Mouse (Mus musculus) CD8-positive naive resting alpha-beta T cell, adult 2 months (primary cell): ENCODE data around the gene Prorsd1.
A peak's percentile ranks its signal among the peaks of the same experiment; 100 is the strongest.
"Not testable (repeated sequence)": the region's sequence is repeated elsewhere in the genome, so short reads cannot be mapped to it uniquely, and the experiment has no call there.

Experiments
- DNase-seq, 2 experiments: peaks; one replicate each; pipeline ENCODE4 v3.0.0; 2022; ENCODE audit warnings: low read depth in 2 of 2, low spot score in 2 of 2

Prorsd1 gene

GRCm38 (mm10) chr11:29514682-29515412 is at the start of gene Prorsd1:
Prorsd1 (minus strand) TSS chr11:29515033.
- DNase-seq: peak; percentile 80 to 89

DNA sequence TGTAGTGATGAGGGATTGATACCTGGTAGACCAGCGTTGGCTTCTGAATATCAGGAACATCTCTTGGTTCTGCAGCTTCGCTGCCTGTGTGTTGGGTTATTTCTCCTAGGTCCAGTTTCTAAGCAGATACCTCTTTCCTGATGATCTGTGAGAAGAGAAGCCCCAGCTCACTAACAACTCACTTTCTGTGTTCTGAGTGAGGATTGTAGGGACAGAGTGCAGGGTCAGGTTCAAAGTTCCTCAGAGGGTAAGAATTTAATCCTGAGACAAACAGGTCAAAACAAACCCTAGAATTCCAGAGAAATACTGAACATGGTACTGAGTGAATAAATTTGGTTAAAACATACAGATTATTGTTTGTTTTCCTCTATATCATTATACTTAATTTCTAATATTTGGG is 48.6 kb upstream of the Prorsd1 start:
- no peak for DNase-seq

DNA sequence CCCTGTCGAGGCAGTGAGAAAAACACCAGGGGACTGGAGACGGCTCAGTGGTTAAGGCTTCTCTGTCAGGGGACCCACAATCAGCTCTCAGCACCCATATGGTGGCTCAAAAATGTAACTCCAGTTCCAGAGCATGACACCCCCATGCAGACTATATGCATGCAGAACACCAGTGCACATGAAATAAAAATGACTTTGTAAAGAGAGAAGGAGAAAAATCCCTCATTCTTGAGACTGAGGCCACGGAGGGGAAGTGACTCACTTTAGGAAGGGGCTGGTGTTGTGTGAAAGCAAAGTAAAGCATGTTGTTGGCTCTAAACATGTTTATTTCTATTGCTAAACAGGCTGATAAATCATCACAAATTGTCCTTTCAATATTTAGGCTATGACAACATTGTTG is 46.2 kb upstream of the Prorsd1 start:
- no peak for DNase-seq

DNA sequence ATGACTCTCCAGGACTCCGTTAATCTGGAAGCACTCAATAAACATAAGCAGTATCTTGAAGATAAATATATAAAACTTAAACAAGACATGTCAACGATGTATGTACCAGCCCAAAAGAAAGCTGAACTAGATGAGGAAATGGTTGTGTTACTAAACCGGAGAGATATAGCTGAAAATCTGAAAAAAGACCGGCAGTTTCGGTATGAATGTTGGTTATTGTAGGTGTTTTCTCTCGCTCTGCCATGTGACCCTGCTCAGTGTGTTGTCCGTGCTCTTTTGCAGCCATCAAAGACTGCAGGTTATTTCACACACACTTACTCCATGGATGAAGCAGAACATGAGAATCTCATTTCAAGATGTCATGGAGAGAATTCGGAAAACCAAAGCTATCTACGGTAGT is 45.6 kb upstream of the Prorsd1 start:
- DNase-seq: no peak

DNA sequence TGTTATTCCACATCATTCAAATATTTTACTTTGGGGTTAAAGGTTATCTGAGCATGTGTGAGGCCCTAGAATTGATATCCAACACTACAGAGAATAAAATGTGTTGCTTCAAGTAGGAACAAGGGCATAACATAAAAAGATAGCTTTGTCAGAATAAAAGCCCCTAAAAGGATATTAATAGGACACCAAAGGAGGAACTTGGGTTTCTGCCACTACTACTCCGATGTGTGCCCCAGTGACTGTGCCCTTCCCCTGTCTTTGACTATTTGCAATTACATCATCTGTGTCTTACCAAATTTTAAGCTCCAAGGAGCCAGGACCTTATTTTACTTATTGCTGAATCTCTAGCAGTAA is 34.6 kb upstream of the Prorsd1 start:
- no peak for DNase-seq

DNA sequence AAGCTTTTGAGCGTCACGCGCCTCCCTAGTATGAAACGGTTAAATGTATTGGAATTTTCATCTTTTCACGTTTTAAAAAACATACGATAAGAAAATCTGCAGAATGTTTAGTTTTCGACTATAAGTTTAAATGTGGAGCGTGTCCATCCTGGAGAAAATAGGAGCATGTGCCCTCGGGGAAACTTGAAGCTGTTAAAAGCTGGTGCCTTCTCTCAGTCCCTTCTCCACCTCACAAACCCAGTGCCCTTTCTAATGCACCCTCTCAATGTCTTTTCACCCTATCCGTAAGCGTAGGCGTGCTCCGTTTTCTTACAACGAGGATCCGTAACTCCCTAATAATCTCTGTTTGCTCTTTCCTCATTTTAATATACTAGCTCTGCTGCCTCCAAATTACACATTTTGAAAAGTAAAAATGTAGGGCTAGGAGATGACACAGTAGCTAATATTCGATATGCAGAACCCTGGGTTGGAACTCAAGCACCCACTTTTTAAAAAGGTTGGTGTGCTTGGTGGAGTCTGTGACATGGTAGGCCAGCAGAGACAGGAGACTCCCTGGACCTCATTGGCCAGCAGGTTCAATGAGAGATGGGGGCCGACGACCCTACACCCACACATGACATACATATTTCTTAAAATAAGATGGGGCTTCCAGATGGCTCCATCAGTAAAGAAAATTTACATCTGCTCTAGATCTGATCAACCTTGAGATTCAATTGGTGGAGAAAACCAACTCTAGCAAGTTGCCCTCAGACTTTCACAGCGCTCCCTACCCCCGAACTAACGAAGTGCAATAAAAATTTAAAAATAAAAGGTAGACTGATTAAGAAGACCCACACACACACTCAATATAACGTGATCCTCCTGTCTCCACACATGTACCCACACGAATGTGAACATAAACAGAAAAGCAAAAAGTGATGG is 33.9 kb upstream of the Prorsd1 start:
- no peak for DNase-seq

DNA sequence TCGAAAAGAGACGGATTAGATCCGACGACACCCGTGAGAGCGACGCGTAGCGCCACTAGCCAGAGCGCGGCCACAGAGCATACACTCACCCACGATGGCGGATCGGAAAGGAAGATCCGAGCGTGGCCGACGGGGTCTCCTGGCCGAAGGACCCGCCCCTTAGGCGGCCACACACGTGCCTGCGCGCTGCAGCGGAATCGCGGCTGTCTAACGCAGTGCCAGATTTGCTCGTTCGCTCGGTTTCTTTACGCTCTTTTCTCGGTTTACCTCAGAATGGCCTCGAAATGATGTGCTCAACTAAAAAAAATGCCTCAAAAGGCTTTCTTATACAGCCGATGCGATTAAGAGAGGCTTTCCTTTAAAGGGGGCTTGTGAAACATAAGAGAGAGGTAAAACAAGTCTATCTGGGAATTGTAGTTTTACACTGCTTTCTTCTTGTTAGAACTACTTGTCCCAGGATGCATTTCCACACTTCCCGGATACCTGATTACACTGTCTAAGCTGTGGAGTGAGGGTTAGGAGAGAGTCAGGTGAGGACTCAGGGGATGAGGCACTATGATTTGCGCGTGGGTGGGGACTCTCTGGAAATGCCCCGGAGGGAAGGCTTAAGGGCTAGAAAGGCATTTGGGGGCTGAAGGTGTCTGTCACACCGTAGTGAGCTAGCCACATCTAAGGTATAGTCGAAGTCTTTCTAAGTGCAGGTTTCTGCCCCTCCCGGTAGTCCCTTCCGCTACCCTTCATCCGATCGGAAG is 33.1 kb upstream of the Prorsd1 start, which contains the start of the genes Clhc1 and Rps27a:
TSS of gene Clhc1 (plus strand) at position 199 of the 752 bp plus-strand sequence.
TSS of gene Rps27a (minus strand) at position 358 of the 752 bp plus-strand sequence.
- DNase-seq: peak; percentile 95 to 96

GRCm38 (mm10) chr11:29547249-29547751 is 32.5 kb upstream of the Prorsd1 start:
- DNase-seq: no peak

GRCm38 (mm10) chr11:29546762-29547161 is 31.9 kb upstream of the Prorsd1 start:
- no peak for DNase-seq

DNA sequence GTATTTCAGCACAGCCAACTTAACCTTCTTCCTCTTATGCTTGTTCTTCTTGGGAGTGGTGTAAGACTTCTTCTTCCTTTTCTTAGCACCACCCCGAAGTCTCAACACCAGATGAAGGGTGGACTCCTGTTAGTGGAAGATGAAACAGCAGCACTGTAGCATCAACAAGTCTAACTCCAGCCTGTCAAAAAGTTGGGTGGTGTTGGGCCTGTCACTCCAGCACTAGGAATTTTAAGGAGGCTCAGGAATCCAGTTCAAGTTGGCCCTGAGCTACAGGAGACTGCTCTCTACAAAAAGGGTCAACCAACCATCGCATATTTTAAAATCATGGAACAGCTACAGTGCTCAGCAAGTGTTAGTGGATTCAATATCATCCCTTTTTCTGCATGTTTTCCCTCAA is 31.5 kb upstream of the Prorsd1 start:
- not testable (repeated sequence) for DNase-seq

GRCm38 (mm10) chr11:29545150-29545752 is 30.4 kb upstream of the Prorsd1 start:
- DNase-seq: not testable (repeated sequence)

GRCm38 (mm10) chr11:29544225-29544945 is 29.6 kb upstream of the Prorsd1 start:
- no peak for DNase-seq

DNA sequence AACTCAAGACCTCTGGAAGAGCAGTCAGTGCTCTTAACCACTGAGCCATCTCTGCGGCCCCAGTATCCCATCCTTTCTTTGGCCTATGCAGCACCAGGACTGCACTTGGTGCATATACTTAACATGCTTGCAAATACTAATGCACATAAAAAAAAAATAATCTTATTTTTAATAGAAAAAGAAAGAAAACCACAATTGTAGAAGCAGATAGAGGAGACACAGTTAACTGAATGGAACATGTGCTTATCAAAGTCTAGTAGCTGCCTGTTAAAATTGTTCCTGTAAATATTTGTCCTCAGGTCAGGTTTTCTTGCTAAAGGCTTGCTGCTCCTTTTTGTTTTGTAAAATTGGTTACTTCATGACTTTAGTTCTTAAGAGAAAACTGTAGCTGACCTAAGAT is 23.4 kb upstream of the Prorsd1 start:
- no peak for DNase-seq

DNA sequence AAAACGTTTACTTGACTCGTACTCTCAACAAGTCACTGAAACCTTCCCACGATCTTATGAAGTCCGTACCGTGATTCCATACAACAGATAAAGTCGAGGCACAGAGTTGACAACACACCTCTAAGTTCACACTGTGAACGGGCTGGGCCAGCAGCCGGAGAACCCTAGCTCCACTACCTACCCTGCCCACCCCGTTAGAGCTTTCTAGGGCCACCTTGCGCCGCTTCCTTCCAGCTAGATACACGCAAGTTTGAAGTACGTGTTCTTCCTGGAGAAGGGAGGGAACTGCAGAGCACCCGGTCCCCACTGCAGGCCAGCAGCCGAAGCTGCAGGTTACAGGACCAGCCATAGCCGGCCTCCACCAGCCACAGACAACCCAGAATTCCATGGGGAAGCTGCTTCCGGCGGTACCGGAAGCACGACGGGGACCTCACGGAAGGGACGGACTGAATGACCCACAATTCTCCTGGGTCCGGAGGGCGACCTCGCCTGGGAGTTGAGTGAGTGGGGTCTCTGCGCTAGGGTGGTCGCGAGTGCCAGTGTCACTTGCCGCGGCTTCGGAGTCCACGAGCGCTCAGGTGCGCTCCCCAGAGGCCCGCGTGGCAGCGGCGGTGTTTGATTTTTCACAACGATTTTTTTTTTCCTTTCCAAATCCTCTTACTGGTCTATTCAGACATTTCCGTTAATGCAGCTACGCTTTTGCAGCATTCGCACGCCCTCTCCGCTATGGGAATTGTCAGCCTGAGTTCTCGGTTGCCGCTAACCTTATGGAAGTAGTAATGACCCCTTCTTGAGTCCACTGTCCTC is 11.4 kb upstream of the Prorsd1 start, which contains the start of gene Mtif2:
TSS of gene Mtif2 (plus strand) at position 421 of the 807 bp plus-strand sequence.
- DNase-seq: peak; percentile 42 to 45

- DNase-seq: no peak
Measured at GRCm38 (mm10) chr11:29514325-29514681, 530 bp downstream of the Prorsd1 start.

- no peak for DNase-seq
Measured at GRCm38 (mm10) chr11:29512818-29513535, 1.9 kb downstream of the Prorsd1 start.

- no peak for DNase-seq
Measured at GRCm38 (mm10) chr11:29509421-29509820, 5.4 kb downstream of the Prorsd1 start.

- no peak for DNase-seq
Measured at GRCm38 (mm10) chr11:29504899-29505625, 9.8 kb downstream of the Prorsd1 start.
